Mouse (Mus musculus) testis, adult 2 months (tissue): ENCODE data around the gene Kcnj12. TPM values are rescaled to one million over a fixed set of nuclear protein-coding genes. Genes with fewer than 3 reads are reported as not detected.

Experiments used
- H3K27ac ChIP-seq: fragments of 200-500 bp; 2 replicates; pipeline ENCODE4 v1.5.1; 2012; ENCODE audit warnings: low read depth, low read length; ENCODE audit not compliant: control insufficient read depth, insufficient read depth
- H3K27me3 ChIP-seq: fragments of 200-500 bp; 2 replicates; pipeline ENCODE4 v1.6.1; 2012; ENCODE audit warnings: mild to moderate bottlenecking, low read length, moderate library complexity; ENCODE audit not compliant: control insufficient read depth, insufficient read depth
- H3K36me3 ChIP-seq: fragments of 200-500 bp; 2 replicates; pipeline ENCODE4 v1.6.1; 2012; ENCODE audit warnings: mild to moderate bottlenecking, low read length; ENCODE audit not compliant: control insufficient read depth, insufficient read depth
- H3K4me1 ChIP-seq: fragments of 200-500 bp; 2 replicates; pipeline ENCODE4 v1.6.1; 2012; ENCODE audit warnings: low read length; ENCODE audit not compliant: control insufficient read depth, insufficient read depth
- H3K4me3 ChIP-seq: fragments of 200-500 bp; 2 replicates; pipeline ENCODE4 v1.5.1; 2012; ENCODE audit warnings: low read depth, mild to moderate bottlenecking, low read length, moderate library complexity, mixed read lengths; ENCODE audit not compliant: control insufficient read depth
- CTCF ChIP-seq: fragments of 200-500 bp; IDR thresholded peaks from 2 replicates; pipeline ENCODE4 v1.5.1; 2012; ENCODE audit warnings: low read depth, mild to moderate bottlenecking, inconsistent platforms, low read length, moderate library complexity; ENCODE audit not compliant: control insufficient read depth, insufficient read depth, insufficient replicate concordance
- POLR2A ChIP-seq: fragments of 200-500 bp; IDR thresholded peaks from 2 replicates; pipeline ENCODE4 v1.6.1; 2012; ENCODE audit warnings: low read depth, mild to moderate bottlenecking, inconsistent platforms, low read length, moderate library complexity; ENCODE audit not compliant: control insufficient read depth
- polyA plus RNA-seq: library from polyadenylated mRNA; depleted of rRNA; stranded (reverse); fragments of >200 nt; gene quantifications from 2 replicates; pipeline ENCODE4 v1.2.3, GENCODE M21; 2012

Gene Kcnj12
- polyA plus RNA-seq, 1 experiment: 0.15 TPM

GRCm38 (mm10) chr11:61026381-61026780, 4.0 kb downstream of the Kcnj12 start:
- Histone ChIP-seq H3K4me1 (peaks cover 9% of the 10 kb centered on the region), H3K27me3 (no peaks in the 10 kb centered on the region), H3K36me3 (no peaks in the 10 kb centered on the region), H3K4me3 (no peak overlapping the region), H3K27ac (no peak overlapping the region)
- no peak for TF ChIP-seq POLR2A
- no peak for TF ChIP-seq CTCF

GRCm38 (mm10) chr11:61027160-61027559, 4.8 kb downstream of the Kcnj12 start:
- Histone ChIP-seq H3K27ac (no peak overlapping the region), H3K27me3 (no peaks in the 10 kb centered on the region), H3K36me3 (no peaks in the 10 kb centered on the region), H3K4me3 (no peak overlapping the region), H3K4me1 (peaks cover 5% of the 10 kb centered on the region)
- TF ChIP-seq POLR2A (no peak), CTCF (no peak)

- no peak overlapping the region for H3K27ac ChIP-seq
- no peaks in the 10 kb centered on the region for H3K36me3 ChIP-seq
- H3K4me3 ChIP-seq: no peak overlapping the region
- H3K4me1 ChIP-seq: no peaks in the 10 kb centered on the region
- H3K27me3 ChIP-seq: no peaks in the 10 kb centered on the region
- TF ChIP-seq POLR2A (no peak), CTCF (no peak)
These were observed 6.0 kb downstream of the Kcnj12 start for GRCm38 (mm10) chr11:61028211-61028950.

DNA sequence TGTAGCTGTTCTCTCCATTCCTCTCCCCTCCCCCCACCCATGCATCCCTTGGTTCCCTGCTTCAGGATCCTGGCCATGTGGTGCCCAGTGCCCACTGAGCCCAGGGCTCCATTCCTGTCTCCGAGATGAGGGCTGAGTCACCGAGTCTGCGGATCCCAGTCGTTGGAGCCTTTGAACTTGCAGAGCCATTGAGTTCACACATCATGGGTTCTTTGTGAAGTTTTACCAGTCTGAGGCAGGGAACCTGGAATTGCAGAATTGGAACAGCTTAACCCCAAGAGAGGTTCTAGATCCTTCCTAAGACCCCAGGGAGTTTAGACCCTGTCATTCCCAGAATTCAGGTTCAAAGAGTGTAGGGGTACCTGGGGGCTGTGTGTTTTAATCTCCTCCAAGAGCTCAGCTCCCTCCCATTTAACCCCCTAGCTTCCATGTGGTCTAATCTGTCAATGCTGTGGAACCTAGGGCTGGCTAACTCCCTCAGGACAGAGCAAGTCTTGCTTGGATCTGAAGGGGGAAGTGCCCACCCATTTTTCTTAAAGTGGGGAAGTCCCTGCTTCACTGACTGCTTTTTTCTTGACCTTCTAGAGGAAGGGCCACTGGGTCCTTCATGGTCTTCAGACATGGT, 6.9 kb downstream of the Kcnj12 start:
- no peak for TF ChIP-seq CTCF
- no peak for TF ChIP-seq POLR2A
- Histone ChIP-seq H3K4me1 (no peaks in the 10 kb centered on the region), H3K36me3 (no peaks in the 10 kb centered on the region), H3K27me3 (no peaks in the 10 kb centered on the region), H3K4me3 (no peak overlapping the region), H3K27ac (no peak overlapping the region)

- Histone ChIP-seq H3K27me3 (no peaks in the 10 kb centered on the region), H3K4me1 (no peaks in the 10 kb centered on the region), H3K4me3 (no peak overlapping the region), H3K27ac (no peak overlapping the region), H3K36me3 (no peaks in the 10 kb centered on the region)
- no peak for TF ChIP-seq POLR2A
These were observed 7.7 kb downstream of the Kcnj12 start for GRCm38 (mm10) chr11:61029864-61030595.

- TF ChIP-seq CTCF (no peak), POLR2A (no peak)
- H3K4me3 ChIP-seq: no peak overlapping the region
- no peaks in the 10 kb centered on the region for H3K27me3 ChIP-seq
- H3K36me3 ChIP-seq: no peaks in the 10 kb centered on the region
- no peaks in the 10 kb centered on the region for H3K4me1 ChIP-seq
- H3K27ac ChIP-seq: no peak overlapping the region
These were observed 8.8 kb downstream of the Kcnj12 start for GRCm38 (mm10) chr11:61031137-61031536.

DNA sequence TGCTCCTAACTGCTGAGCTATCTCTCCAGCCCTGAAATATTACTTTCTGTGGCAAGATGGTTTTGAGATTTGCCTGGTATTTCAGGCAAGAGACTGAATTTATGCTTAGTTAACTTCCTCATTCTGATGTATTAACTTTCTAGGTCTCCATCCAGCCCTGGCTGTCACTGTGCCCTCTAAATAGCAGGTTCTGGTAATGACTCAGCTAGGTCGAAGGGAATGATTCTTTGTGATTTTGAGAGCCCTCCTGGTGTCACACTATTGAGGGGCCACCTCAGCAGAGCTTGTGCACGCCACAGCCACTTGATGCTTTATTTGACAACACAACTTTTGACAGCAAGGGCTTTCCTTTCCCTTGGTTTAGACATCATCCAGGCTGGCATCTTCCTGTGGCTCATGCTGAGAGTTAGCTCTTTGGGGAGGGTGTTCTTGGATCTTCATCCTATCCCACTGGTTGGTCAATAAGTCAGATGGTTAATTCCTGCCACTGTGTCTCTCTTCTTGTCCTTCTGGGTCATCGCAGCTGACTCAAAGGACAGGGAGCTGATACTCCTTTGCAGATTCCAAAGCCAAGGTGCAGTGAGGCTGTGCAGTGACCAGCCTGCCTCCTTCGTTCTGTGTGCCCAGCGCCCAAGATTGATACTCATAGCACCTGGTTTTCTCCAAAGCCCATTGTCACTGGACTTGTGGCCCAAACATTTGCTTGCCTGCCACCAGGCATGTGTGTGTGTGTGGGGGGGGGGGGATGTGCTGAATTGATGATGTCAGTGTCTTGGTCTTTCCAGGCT, 9.5 kb downstream of the Kcnj12 start:
- Histone ChIP-seq H3K4me3 (no peak overlapping the region), H3K27ac (no peak overlapping the region), H3K4me1 (no peaks in the 10 kb centered on the region), H3K36me3 (no peaks in the 10 kb centered on the region), H3K27me3 (no peaks in the 10 kb centered on the region)
- no peak for TF ChIP-seq POLR2A
- TF ChIP-seq CTCF: no peak
